Mouse (Mus musculus): ENCODE data around the gene Ppm1j.

DNA sequence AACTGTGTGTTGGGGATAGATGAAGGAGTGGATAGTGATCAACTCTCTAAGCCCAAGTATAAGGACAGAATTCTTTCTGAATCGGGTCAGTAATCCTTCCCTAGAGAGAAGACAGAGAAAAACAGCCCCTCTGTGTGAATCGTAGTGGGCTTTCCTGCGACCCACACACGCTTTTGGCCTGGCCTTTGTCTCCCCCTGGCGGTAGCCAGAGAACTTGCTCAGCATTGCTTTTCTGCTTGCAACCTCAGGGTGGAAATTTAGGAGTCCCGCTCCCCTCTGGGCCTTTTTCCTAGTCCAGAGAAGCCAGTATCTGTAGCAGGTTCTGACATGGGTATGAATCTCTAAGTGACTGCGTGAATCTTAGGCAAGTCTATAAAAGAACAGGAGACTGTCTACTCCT, 907 bp upstream of the Ppm1j start:
- TF ChIP-seq CTCF (IDR thresholded peaks at IDR 0.05; ENCODE audit: low read depth) = peak; percentile 84
- TF ChIP-seq EP300 (IDR thresholded peaks at IDR 0.05; ENCODE audit: low read depth) = no peak
